Mouse (Mus musculus): ENCODE measurements around the gene Rnf126. TPM values are rescaled to one million over a fixed set of nuclear protein-coding genes. Genes with fewer than 3 reads are reported as not detected.

Rnf126 gene
- polyA plus RNA-seq, 1 experiment from 2014 or later: 77.3 TPM

DNA sequence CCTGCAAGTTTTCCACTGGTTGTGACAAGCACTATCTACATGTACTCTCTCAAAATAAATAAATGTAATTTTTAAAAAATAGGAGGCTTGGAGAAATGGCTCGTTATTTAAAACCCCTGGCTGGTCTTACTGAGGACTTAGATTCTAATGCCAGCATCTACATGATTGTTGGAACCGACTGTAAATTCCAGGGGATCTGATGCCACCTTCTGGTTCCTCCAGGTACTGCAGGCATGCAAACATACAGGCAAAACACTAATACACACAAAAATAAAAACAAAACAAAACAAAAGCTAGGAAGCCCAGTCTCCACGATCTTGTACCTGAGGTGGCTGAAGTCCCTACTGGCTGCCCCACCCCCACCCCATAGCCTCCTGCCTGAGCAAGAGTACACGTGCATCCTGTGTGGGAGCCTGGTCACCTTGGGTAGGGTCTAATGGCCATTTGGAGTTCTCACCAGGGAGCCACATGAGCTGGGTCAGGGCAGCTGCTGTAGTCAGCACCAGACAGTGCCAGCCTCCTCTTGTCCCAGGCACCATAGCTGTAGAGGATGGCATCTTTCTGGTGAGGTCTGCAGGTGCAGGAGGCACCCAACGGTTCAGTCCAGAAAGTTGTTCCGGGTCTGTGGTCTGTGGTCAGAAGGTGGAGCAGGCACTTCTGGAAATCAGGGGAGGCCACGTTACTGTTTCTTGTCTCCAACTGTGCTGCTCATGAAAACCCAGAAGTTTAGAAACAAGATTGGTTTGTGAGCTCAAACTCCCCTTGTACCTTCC, 21.8 kb upstream of the Rnf126 start:
- WGBS: 37% methylated on average over 7 of the region's 7 CpGs
- H3K4me3 ChIP-seq (ENCODE audit: low read depth, low read length): no peak overlapping the region
- H3K4me2 ChIP-seq (replicated peaks; ENCODE audit: low read depth, low read length): no peak overlapping the region
- no peak for ATAC-seq (ENCODE audit: insufficient number of reproducible peaks, insufficient read depth, low FRiP score, low read depth)
- no peak overlapping the region for H3K27ac ChIP-seq (ENCODE audit: low read length)
- no peak overlapping the region for H3K9ac ChIP-seq (replicated peaks; ENCODE audit: low read depth, low read length)
- H3K4me1 ChIP-seq (ENCODE audit: control insufficient read depth, insufficient read depth, low read length): 0 out of 2 replicates have a peak, but pooled peaks cover 2% of the 10 kb centered on the region
- H3K9me3 ChIP-seq (ENCODE audit: control insufficient read depth, low read depth, low read length): no peaks in the 10 kb centered on the region
- H3K36me3 ChIP-seq (ENCODE audit: control insufficient read depth, insufficient read depth, low read length): no peaks in the 10 kb centered on the region
- no peaks in the 10 kb centered on the region for H3K27me3 ChIP-seq (ENCODE audit: control insufficient read depth, insufficient read depth, low read length)

DNA sequence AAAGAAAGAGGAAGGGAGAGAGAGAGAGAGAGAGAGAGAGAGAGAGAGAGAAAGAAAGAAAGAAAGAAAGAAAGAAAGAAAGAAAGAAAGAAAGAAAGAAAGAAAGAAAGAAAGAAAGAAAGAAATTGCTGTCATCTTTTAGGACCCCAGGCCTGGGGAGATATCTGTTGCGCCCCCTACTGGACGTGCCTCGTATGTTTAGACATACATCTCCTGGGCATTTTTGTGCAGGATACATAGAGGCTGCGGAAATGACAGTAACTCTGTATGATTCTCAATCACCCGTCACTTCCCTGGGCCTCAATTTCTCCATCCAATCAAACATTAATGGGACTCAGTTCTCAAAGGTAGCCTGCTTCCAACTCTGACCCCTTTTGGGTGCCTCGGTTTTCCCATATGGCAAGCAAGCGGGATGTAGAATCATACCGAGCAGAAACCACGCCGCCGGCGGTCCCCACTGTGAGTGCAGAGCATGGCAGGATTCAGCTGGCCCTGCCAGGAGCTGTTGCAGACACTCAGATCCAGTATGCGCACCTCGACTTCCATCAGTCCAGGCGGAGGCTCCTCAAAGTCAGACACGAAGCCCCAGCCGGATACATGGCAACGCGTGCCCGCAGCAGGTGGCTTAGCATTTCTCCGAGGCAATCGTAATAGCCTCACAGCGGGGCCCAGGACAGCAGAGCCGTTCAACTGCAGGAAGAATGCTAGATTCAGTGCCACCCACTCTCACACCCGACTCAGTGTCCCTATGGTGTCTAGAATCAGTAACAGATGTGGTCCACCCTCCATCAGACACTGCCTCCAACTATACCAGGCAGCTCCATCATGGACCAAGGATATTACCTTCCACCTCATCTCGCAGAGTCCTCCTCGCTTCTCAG, 17.4 kb upstream of the Rnf126 start:
- Histone ChIP-seq H3K4me2 (replicated peaks; ENCODE audit: low read depth, low read length) (no peak overlapping the region), H3K27me3 (ENCODE audit: control insufficient read depth, insufficient read depth, low read length) (no peaks in the 10 kb centered on the region), H3K4me1 (ENCODE audit: control insufficient read depth, insufficient read depth, low read length) (peaks cover 11% of the 10 kb centered on the region), H3K9ac (replicated peaks; ENCODE audit: low read depth, low read length) (no peak overlapping the region), H3K4me3 (ENCODE audit: low read depth, low read length) (no peak overlapping the region), H3K9me3 (ENCODE audit: control insufficient read depth, low read depth, low read length) (no peaks in the 10 kb centered on the region), H3K36me3 (ENCODE audit: control insufficient read depth, insufficient read depth, low read length) (no peaks in the 10 kb centered on the region), H3K27ac (ENCODE audit: low read length) (no peak overlapping the region)
- no peak for ATAC-seq (ENCODE audit: insufficient number of reproducible peaks, insufficient read depth, low FRiP score, low read depth)
- 46% methylated on average over 27 of the region's 27 CpGs for WGBS

DNA sequence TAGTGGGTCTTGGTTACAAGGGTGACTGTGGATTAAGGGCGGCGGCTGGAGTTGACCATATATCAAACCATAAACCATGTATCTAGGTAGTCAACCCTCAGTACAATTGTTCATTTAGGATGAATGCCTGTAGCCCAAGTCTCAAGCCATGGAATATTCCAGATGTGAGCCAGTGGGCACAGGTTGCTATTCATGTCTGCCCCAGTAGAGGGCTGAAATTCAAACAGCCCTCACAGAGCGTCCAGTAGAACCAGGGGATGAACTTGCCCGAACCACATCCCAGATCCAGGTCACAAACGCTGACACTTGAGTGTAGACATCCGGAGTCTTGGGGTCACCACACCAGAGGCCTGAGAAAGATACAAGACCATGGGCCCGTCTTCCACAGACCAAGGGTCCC, 16.3 kb upstream of the Rnf126 start:
- WGBS: 61% methylated on average over 7 of the region's 7 CpGs
- no peak overlapping the region for H3K9ac ChIP-seq (replicated peaks; ENCODE audit: low read depth, low read length)
- no peak for ATAC-seq (ENCODE audit: insufficient number of reproducible peaks, insufficient read depth, low FRiP score, low read depth)

DNA sequence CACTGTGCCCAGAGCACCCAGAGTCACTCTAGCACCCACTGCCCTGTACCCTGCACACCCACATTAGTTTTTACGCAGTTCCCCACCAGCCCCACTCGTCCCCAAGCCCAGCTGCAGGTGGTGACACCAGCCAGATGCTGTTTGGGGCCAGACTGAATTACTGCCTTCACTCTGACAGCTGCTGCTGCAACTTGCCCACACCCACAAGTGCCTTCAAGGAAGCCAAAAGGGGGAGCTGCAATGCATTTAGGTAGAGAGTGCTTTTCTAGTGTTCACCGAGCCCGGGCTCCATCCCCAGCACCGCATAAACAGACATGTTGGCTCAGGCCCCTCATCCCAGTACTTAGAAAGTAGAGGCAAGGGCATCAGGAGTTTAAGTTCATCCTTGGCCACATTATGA, 15.2 kb upstream of the Rnf126 start:
- peaks cover 29% of the 10 kb centered on the region for H3K4me1 ChIP-seq (ENCODE audit: control insufficient read depth, insufficient read depth, low read length)
- H3K9me3 ChIP-seq (ENCODE audit: control insufficient read depth, low read depth, low read length): no peaks in the 10 kb centered on the region
- ATAC-seq (ENCODE audit: insufficient number of reproducible peaks, insufficient read depth, low FRiP score, low read depth): no peak
- H3K4me3 ChIP-seq (ENCODE audit: low read depth, low read length): no peak overlapping the region
- WGBS: 64% methylated on average over 5 of the region's 5 CpGs
- H3K9ac ChIP-seq (replicated peaks; ENCODE audit: low read depth, low read length): no peak overlapping the region
- no peak overlapping the region for H3K4me2 ChIP-seq (replicated peaks; ENCODE audit: low read depth, low read length)
- H3K27me3 ChIP-seq (ENCODE audit: control insufficient read depth, insufficient read depth, low read length): no peaks in the 10 kb centered on the region
- no peak overlapping the region for H3K27ac ChIP-seq (ENCODE audit: low read length)
- no peaks in the 10 kb centered on the region for H3K36me3 ChIP-seq (ENCODE audit: control insufficient read depth, insufficient read depth, low read length)

More for the DNA sequence above, 16.3 kb upstream of the Rnf126 start:
- H3K27ac ChIP-seq (ENCODE audit: low read length): no peak overlapping the region
- H3K36me3 ChIP-seq (ENCODE audit: control insufficient read depth, insufficient read depth, low read length): no peaks in the 10 kb centered on the region
- peaks cover 19% of the 10 kb centered on the region for H3K4me1 ChIP-seq (ENCODE audit: control insufficient read depth, insufficient read depth, low read length)
- H3K4me2 ChIP-seq (replicated peaks; ENCODE audit: low read depth, low read length): no peak overlapping the region
- no peaks in the 10 kb centered on the region for H3K27me3 ChIP-seq (ENCODE audit: control insufficient read depth, insufficient read depth, low read length)
- H3K9me3 ChIP-seq (ENCODE audit: control insufficient read depth, low read depth, low read length): no peaks in the 10 kb centered on the region
- H3K4me3 ChIP-seq (ENCODE audit: low read depth, low read length): no peak overlapping the region

DNA sequence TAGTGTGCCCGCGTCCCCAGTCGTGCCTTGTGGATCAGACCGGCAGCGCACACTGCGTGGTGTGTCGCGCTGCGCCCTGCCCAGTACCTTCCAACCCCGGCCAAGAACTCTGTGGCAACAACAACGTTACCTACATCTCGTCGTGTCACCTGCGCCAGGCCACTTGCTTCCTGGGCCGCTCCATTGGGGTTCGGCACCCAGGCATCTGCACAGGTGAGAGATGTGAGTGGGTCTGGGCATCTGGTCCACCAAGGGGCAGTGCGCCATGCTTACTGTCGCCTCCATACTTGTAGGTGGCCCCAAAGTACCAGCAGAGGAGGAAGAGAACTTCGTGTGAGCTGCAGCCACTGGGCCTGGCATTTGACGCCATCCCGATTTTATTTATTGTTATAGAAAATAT, 14.4 kb upstream of the Rnf126 start:
- peak overlapping the region; percentile 80 for H3K4me2 ChIP-seq (replicated peaks; ENCODE audit: low read depth, low read length)
- no peak overlapping the region for H3K27ac ChIP-seq (ENCODE audit: low read length)
- no peak overlapping the region for H3K9ac ChIP-seq (replicated peaks; ENCODE audit: low read depth, low read length)
- H3K9me3 ChIP-seq (ENCODE audit: control insufficient read depth, low read depth, low read length): no peaks in the 10 kb centered on the region
- 28% methylated on average over 21 of the region's 21 CpGs for WGBS
- peaks cover 30% of the 10 kb centered on the region for H3K4me1 ChIP-seq (ENCODE audit: control insufficient read depth, insufficient read depth, low read length)
- peak overlapping the region; percentile 38; the same call in 1 of the 2 replicates for H3K4me3 ChIP-seq (ENCODE audit: low read depth, low read length)
- H3K36me3 ChIP-seq (ENCODE audit: control insufficient read depth, insufficient read depth, low read length): no peaks in the 10 kb centered on the region
- no peak for ATAC-seq (ENCODE audit: insufficient number of reproducible peaks, insufficient read depth, low FRiP score, low read depth)
- H3K27me3 ChIP-seq (ENCODE audit: control insufficient read depth, insufficient read depth, low read length): no peaks in the 10 kb centered on the region

DNA sequence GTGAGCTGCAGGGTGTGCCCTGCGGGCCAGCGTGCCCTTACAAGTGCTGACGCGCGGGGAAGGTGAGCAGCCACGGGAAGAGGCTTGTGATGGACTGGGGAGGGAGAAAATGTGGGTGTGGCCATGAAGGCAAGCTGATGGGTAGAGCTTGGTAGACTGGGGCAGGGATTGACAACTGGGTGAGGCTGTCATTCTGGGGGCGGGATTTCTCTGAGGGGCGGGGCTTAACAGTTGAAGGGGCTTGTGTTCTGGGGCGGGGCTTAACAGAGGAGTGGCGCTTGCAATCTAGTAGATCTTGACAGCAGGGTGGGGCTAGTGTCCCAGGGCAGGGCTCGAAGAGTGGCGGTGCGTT, 13.9 kb upstream of the Rnf126 start:
- H3K4me3 ChIP-seq (ENCODE audit: low read depth, low read length): peak overlapping the region; percentile 38
- 0 out of 2 replicates have a peak overlapping the region, but pooled peaks have one; percentile 10 for H3K9ac ChIP-seq (replicated peaks; ENCODE audit: low read depth, low read length)
- H3K9me3 ChIP-seq (ENCODE audit: control insufficient read depth, low read depth, low read length): no peaks in the 10 kb centered on the region
- H3K36me3 ChIP-seq (ENCODE audit: control insufficient read depth, insufficient read depth, low read length): no peaks in the 10 kb centered on the region
- H3K4me2 ChIP-seq (replicated peaks; ENCODE audit: low read depth, low read length): peak overlapping the region; percentile 80
- no peaks in the 10 kb centered on the region for H3K27me3 ChIP-seq (ENCODE audit: control insufficient read depth, insufficient read depth, low read length)
- H3K4me1 ChIP-seq (ENCODE audit: control insufficient read depth, insufficient read depth, low read length): peaks cover 30% of the 10 kb centered on the region
- WGBS: under 1% methylated on average over 13 of the region's 13 CpGs
- H3K27ac ChIP-seq (ENCODE audit: low read length): peak overlapping the region; percentile 39
- ATAC-seq (ENCODE audit: insufficient number of reproducible peaks, insufficient read depth, low FRiP score, low read depth): no peak; the same call in 1 of the 2 replicates

DNA sequence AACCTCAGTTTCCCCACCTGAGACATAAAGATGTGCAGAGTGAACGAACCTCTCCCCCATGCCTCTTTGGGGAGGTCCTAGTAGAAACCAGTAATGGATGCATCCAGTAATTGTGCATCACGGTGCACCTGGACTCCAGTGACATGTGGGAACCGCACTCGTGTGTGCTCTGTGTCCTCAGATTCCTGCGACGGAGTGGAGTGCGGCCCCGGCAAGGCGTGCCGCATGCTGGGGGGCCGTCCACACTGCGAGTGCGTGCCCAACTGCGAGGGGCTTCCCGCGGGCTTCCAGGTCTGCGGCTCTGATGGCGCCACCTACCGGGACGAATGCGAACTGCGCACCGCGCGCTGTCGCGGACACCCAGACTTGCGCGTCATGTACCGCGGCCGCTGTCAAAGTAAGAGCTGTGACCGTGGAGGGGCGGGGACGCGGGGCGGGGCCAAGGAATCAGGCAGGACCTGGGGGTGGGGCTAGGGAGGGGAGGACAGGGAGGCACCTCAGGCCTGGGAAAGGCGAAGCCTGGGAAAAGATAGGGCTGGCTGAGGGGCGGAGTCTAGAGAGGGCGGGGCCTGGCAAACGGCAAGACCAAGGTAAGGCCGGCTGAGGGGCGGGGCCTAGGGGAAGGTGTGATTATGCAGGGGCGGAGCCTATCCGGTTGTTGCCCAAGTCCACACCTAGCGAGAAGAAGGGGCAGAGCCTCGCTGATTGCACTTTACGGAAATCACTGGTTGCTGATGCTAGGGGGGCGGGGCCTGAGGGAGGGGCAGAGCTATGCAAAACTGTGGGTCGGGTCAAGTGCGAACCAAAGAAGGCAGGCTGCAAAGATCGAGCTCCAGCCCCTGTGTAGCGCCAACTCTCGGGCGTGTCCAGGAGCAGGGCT, 13.3 kb upstream of the Rnf126 start:
- Histone ChIP-seq H3K36me3 (ENCODE audit: control insufficient read depth, insufficient read depth, low read length) (no peaks in the 10 kb centered on the region), H3K4me2 (replicated peaks; ENCODE audit: low read depth, low read length) (peak overlapping the region; percentile 80), H3K9me3 (ENCODE audit: control insufficient read depth, low read depth, low read length) (no peaks in the 10 kb centered on the region), H3K27me3 (ENCODE audit: control insufficient read depth, insufficient read depth, low read length) (no peaks in the 10 kb centered on the region), H3K4me3 (ENCODE audit: low read depth, low read length) (peak overlapping the region; percentile 38), H3K27ac (ENCODE audit: low read length) (peak overlapping the region; percentile 39), H3K9ac (replicated peaks; ENCODE audit: low read depth, low read length) (0 out of 2 replicates have a peak overlapping the region, but pooled peaks have one; percentile 10), H3K4me1 (ENCODE audit: control insufficient read depth, insufficient read depth, low read length) (peaks cover 30% of the 10 kb centered on the region)
- WGBS: 1% methylated on average over 55 of the region's 55 CpGs
- ATAC-seq (ENCODE audit: insufficient number of reproducible peaks, insufficient read depth, low FRiP score, low read depth): peak; percentile 90

DNA sequence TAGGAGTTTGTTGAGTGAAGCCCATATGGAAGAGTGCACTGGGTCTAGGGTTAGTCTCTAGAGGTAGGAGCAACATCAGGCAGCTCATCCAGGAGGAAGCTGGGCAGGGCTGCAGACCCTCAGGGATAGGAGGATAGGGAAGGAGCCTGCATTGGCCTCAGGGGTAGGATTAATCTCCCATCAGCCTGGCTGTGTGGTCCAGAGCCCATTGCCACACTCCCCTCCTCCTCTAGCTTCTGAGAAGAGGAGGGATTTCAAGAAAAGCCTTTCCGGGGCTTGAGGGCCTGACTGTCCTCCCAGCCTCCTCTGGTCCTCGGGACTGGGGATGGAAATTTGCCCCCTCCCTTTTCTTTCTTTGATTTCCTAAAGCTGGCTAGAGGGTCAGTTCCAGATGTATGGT, 12.4 kb upstream of the Rnf126 start:
- no peak overlapping the region for H3K9ac ChIP-seq (replicated peaks; ENCODE audit: low read depth, low read length)
- H3K4me2 ChIP-seq (replicated peaks; ENCODE audit: low read depth, low read length): no peak overlapping the region
- H3K4me3 ChIP-seq (ENCODE audit: low read depth, low read length): no peak overlapping the region
- WGBS: 27% methylated on average over 2 of the region's 2 CpGs
- no peaks in the 10 kb centered on the region for H3K9me3 ChIP-seq (ENCODE audit: control insufficient read depth, low read depth, low read length)
- no peaks in the 10 kb centered on the region for H3K27me3 ChIP-seq (ENCODE audit: control insufficient read depth, insufficient read depth, low read length)
- H3K27ac ChIP-seq (ENCODE audit: low read length): no peak overlapping the region
- H3K4me1 ChIP-seq (ENCODE audit: control insufficient read depth, insufficient read depth, low read length): peaks cover 30% of the 10 kb centered on the region
- H3K36me3 ChIP-seq (ENCODE audit: control insufficient read depth, insufficient read depth, low read length): no peaks in the 10 kb centered on the region
- no peak for ATAC-seq (ENCODE audit: insufficient number of reproducible peaks, insufficient read depth, low FRiP score, low read depth)

Data from stomach, embryonic 14.5 days (tissue).